Mouse (Mus musculus): Measurements from ENCODE around the gene Tfcp2. TPM values are rescaled to one million over a fixed set of nuclear protein-coding genes. Genes with fewer than 3 reads are reported as not detected.

Gene Tfcp2
- polyA plus RNA-seq, 1 experiment from 2014 or later = 50.3 TPM

GRCm38 (mm10) chr15:100580108-100580507 is 28.3 kb upstream of the Tfcp2 start:
- H3K27ac ChIP-seq (replicated peaks) = no peak overlapping the region
- 92% methylated on average over 10 of the region's 10 CpGs for WGBS
- H3K9ac ChIP-seq (replicated peaks) = no peak overlapping the region
- H3K4me1 ChIP-seq = no peaks in the 10 kb centered on the region
- H3K4me2 ChIP-seq (replicated peaks) = no peak overlapping the region
- no peaks in the 10 kb centered on the region for H3K9me3 ChIP-seq
- no peaks in the 10 kb centered on the region for H3K27me3 ChIP-seq
- no peak overlapping the region for H3K4me3 ChIP-seq
- peaks cover 73% of the 10 kb centered on the region for H3K36me3 ChIP-seq
- no peak for ATAC-seq (ENCODE audit: low FRiP score, low read depth)

DNA sequence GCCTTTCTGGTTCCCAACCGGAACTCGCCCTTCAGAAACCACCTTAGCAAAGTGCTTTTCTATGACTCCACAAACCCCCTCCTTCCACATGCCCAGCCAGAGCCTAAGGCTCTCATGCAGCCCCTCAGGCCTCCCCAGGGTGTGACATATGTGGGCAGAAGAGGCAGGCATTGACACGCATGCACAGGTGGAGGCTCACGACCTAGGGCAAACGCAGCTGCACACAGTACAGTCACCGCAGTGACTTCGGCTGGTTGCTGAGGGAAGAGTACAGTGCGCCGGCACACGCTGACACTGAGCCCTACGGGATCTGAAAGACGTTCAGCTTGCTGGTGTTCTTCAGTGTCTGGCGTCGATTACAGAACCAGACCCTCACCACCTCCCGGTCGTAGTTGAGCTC is 26.2 kb upstream of the Tfcp2 start:
- WGBS = 90% methylated on average over 16 of the region's 16 CpGs
- ATAC-seq (ENCODE audit: low FRiP score, low read depth) = no peak
- no peaks in the 10 kb centered on the region for H3K9me3 ChIP-seq
- H3K4me1 ChIP-seq = peaks cover 7% of the 10 kb centered on the region; the same call in 1 of the 2 replicates
- H3K27me3 ChIP-seq = no peaks in the 10 kb centered on the region
- no peak overlapping the region for H3K9ac ChIP-seq (replicated peaks)
- no peak overlapping the region for H3K27ac ChIP-seq (replicated peaks)
- H3K4me3 ChIP-seq = no peak overlapping the region
- H3K36me3 ChIP-seq = peaks cover 60% of the 10 kb centered on the region
- H3K4me2 ChIP-seq (replicated peaks) = no peak overlapping the region

GRCm38 (mm10) chr15:100576810-100577209 is 25.0 kb upstream of the Tfcp2 start:
- 88% methylated on average over 6 of the region's 6 CpGs for WGBS
- Histone ChIP-seq H3K4me2 (replicated peaks) (no peak overlapping the region), H3K9me3 (no peaks in the 10 kb centered on the region), H3K27me3 (no peaks in the 10 kb centered on the region), H3K9ac (replicated peaks) (no peak overlapping the region), H3K27ac (replicated peaks) (no peak overlapping the region), H3K4me3 (no peak overlapping the region), H3K4me1 (peaks cover 7% of the 10 kb centered on the region; the same call in 1 of the 2 replicates), H3K36me3 (peaks cover 53% of the 10 kb centered on the region)
- ATAC-seq (ENCODE audit: low FRiP score, low read depth) = no peak

GRCm38 (mm10) chr15:100576392-100576791 is 24.6 kb upstream of the Tfcp2 start:
- 84% methylated on average over 6 of the region's 6 CpGs for WGBS
- Histone ChIP-seq H3K27ac (replicated peaks) (no peak overlapping the region), H3K4me1 (peaks cover 7% of the 10 kb centered on the region; the same call in 1 of the 2 replicates), H3K27me3 (no peaks in the 10 kb centered on the region), H3K36me3 (peaks cover 53% of the 10 kb centered on the region), H3K9me3 (no peaks in the 10 kb centered on the region), H3K9ac (replicated peaks) (no peak overlapping the region), H3K4me2 (replicated peaks) (no peak overlapping the region), H3K4me3 (no peak overlapping the region)
- ATAC-seq (ENCODE audit: low FRiP score, low read depth) = no peak

DNA sequence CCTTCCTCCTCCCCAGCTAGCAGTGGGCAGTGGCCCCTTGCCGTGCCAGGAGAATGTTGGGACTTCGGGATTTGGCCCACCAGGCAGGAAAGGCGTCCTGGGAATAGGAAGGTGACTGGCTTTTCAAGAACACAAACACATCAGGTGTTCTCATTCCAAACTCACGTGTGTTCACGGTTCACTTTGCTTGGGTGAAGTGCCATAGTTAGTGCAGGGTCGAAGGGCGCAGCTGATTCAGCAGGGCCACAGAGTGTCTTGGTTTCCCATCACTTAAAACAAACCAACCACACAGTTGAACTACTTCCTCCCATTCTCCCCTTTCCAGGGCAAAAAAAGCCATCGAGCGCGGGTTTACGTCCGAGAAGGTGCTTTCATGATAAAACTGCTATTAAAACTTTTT is 23.6 kb upstream of the Tfcp2 start:
- H3K4me3 ChIP-seq = no peak overlapping the region
- H3K9ac ChIP-seq (replicated peaks) = no peak overlapping the region
- no peaks in the 10 kb centered on the region for H3K9me3 ChIP-seq
- no peak for ATAC-seq (ENCODE audit: low FRiP score, low read depth)
- H3K4me1 ChIP-seq = peaks cover 7% of the 10 kb centered on the region; the same call in 1 of the 2 replicates
- WGBS = 82% methylated on average over 12 of the region's 12 CpGs
- peaks cover 45% of the 10 kb centered on the region for H3K36me3 ChIP-seq
- H3K4me2 ChIP-seq (replicated peaks) = no peak overlapping the region
- H3K27ac ChIP-seq (replicated peaks) = no peak overlapping the region
- no peaks in the 10 kb centered on the region for H3K27me3 ChIP-seq

GRCm38 (mm10) chr15:100574378-100574777 is 22.6 kb upstream of the Tfcp2 start:
- H3K4me1 ChIP-seq = peaks cover 7% of the 10 kb centered on the region; the same call in 1 of the 2 replicates
- no peak overlapping the region for H3K4me3 ChIP-seq
- peaks cover 35% of the 10 kb centered on the region for H3K36me3 ChIP-seq
- no peaks in the 10 kb centered on the region for H3K27me3 ChIP-seq
- no peaks in the 10 kb centered on the region for H3K9me3 ChIP-seq
- no peak overlapping the region for H3K27ac ChIP-seq (replicated peaks)
- no peak for ATAC-seq (ENCODE audit: low FRiP score, low read depth)
- no peak overlapping the region for H3K9ac ChIP-seq (replicated peaks)
- H3K4me2 ChIP-seq (replicated peaks) = no peak overlapping the region
- WGBS = 81% methylated on average over 2 of the region's 2 CpGs

DNA sequence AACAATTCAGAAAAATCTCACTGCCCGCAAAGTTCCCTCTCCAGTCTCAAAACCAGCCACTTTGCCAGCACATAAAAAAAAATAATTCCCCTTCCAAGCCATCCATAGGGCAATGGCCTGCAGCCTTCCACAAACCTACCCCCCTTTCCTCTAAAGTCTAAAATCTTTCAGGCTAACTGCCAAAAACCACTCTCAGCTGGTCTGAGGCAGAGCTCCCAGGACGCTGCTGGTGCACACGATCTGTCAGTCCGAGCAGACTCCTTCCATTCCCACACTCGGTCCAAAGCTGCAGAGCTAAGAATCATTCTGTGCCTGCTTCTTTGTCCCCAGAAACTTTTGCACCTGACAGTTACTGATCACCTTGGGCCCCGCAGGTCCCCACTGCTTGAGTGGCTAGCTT is 22.1 kb upstream of the Tfcp2 start:
- H3K27ac ChIP-seq (replicated peaks) = 0 out of 2 replicates have a peak overlapping the region, but pooled peaks have one; percentile 3
- H3K27me3 ChIP-seq = no peaks in the 10 kb centered on the region
- peaks cover 31% of the 10 kb centered on the region for H3K36me3 ChIP-seq
- H3K4me3 ChIP-seq = no peak overlapping the region
- H3K9ac ChIP-seq (replicated peaks) = no peak overlapping the region
- H3K4me2 ChIP-seq (replicated peaks) = no peak overlapping the region
- H3K4me1 ChIP-seq = peaks cover 7% of the 10 kb centered on the region; the same call in 1 of the 2 replicates
- 72% methylated on average over 6 of the region's 6 CpGs for WGBS
- no peak for ATAC-seq (ENCODE audit: low FRiP score, low read depth)
- H3K9me3 ChIP-seq = no peaks in the 10 kb centered on the region

GRCm38 (mm10) chr15:100569239-100569638 is 17.4 kb upstream of the Tfcp2 start:
- H3K4me2 ChIP-seq (replicated peaks) = no peak overlapping the region
- no peak for ATAC-seq (ENCODE audit: low FRiP score, low read depth)
- WGBS = 74% methylated on average over 3 of the region's 3 CpGs
- H3K27me3 ChIP-seq = no peaks in the 10 kb centered on the region
- peaks cover 7% of the 10 kb centered on the region; the same call in 1 of the 2 replicates for H3K4me1 ChIP-seq
- H3K27ac ChIP-seq (replicated peaks) = no peak overlapping the region
- H3K9me3 ChIP-seq = no peaks in the 10 kb centered on the region
- H3K4me3 ChIP-seq = no peak overlapping the region
- no peak overlapping the region for H3K9ac ChIP-seq (replicated peaks)
- H3K36me3 ChIP-seq = no peaks in the 10 kb centered on the region

- no peaks in the 10 kb centered on the region for H3K36me3 ChIP-seq
- 55% methylated on average over 2 of the region's 2 CpGs for WGBS
- no peak overlapping the region for H3K27ac ChIP-seq (replicated peaks)
- H3K4me2 ChIP-seq (replicated peaks) = no peak overlapping the region
- H3K4me1 ChIP-seq = no peaks in the 10 kb centered on the region
- H3K27me3 ChIP-seq = no peaks in the 10 kb centered on the region
- H3K4me3 ChIP-seq = no peak overlapping the region
- H3K9me3 ChIP-seq = no peaks in the 10 kb centered on the region
- no peak overlapping the region for H3K9ac ChIP-seq (replicated peaks)
- no peak for ATAC-seq (ENCODE audit: low FRiP score, low read depth)
These were observed 14.7 kb upstream of the Tfcp2 start for GRCm38 (mm10) chr15:100566531-100566930.

DNA sequence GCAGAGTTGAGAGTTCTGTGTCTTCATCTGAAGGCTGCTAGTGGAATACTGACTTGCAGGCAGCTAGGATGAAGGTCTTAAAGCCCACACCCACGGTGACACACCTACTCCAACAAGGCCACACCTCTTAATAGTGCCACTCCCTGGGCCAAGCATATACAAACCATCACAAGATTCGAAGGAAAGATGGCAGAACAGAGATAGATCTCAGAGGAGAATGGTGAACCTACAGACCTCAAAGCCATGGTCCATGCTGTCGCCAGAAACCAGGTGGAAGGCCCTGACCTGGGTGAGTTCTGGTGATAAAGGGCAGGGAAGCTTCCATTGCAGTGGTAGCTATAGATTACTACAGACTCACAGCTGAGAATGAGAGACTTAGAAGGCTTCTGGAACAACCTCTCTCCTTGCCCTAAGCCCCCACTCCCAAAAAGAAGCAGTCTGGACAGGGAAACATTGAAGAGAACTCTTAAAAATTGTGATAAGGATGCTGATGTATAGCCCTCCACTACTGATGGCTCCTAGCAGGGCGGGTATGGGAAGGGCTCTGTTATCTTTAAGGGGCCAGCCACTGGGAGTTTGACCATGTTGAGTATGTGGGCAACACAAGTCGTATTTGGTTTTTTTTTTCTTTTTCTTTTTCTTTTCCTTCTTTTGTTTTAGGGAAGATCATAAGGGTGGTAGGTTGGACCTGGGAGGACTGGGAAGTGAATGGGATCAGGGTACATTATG is 6.1 kb upstream of the Tfcp2 start:
- no peak for ATAC-seq (ENCODE audit: low FRiP score, low read depth)
- H3K4me1 ChIP-seq = no peaks in the 10 kb centered on the region

DNA sequence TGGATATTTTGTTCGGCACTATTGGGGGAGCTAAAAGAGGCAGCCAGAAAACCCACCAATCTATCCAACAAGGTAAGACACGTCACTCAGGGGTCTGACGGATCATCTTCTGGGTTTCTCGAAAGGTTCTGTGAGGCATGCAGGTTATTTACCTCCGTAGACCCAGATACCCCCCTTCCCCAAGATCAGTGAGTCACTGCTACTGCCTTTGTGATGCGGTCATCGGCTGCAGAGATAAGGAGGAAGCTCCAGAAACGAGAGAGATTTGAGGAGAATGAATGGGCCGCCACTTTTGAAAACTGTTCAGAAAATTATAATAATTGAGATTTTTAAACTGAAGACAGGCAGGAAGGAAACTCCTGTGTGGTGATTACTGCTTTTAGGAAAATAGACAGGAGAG is 4.6 kb upstream of the Tfcp2 start:
- no peaks in the 10 kb centered on the region for H3K9me3 ChIP-seq
- no peak overlapping the region for H3K27ac ChIP-seq (replicated peaks)
- 88% methylated on average over 9 of the region's 9 CpGs for WGBS
- H3K9ac ChIP-seq (replicated peaks) = no peak overlapping the region
- H3K4me1 ChIP-seq = peaks cover 5% of the 10 kb centered on the region; the same call in 1 of the 2 replicates
- no peak overlapping the region for H3K4me2 ChIP-seq (replicated peaks)
- no peaks in the 10 kb centered on the region for H3K36me3 ChIP-seq
- no peak overlapping the region for H3K4me3 ChIP-seq
- no peaks in the 10 kb centered on the region for H3K27me3 ChIP-seq
- ATAC-seq (ENCODE audit: low FRiP score, low read depth) = no peak

More for the DNA sequence above, 6.1 kb upstream of the Tfcp2 start:
- H3K9ac ChIP-seq (replicated peaks) = no peak overlapping the region
- H3K4me3 ChIP-seq = no peak overlapping the region
- no peaks in the 10 kb centered on the region for H3K36me3 ChIP-seq
- H3K27me3 ChIP-seq = no peaks in the 10 kb centered on the region
- H3K27ac ChIP-seq (replicated peaks) = no peak overlapping the region
- 73% methylated on average over 5 of the region's 5 CpGs for WGBS
- no peaks in the 10 kb centered on the region for H3K9me3 ChIP-seq
- no peak overlapping the region for H3K4me2 ChIP-seq (replicated peaks)

- no peak overlapping the region for H3K9ac ChIP-seq (replicated peaks)
- no peak overlapping the region for H3K4me2 ChIP-seq (replicated peaks)
- H3K4me3 ChIP-seq = no peak overlapping the region
- ATAC-seq (ENCODE audit: low FRiP score, low read depth) = no peak
- no peaks in the 10 kb centered on the region for H3K9me3 ChIP-seq
- WGBS = 89% methylated on average over 5 of the region's 5 CpGs
- no peaks in the 10 kb centered on the region for H3K36me3 ChIP-seq
- H3K4me1 ChIP-seq = peaks cover 7% of the 10 kb centered on the region
- H3K27me3 ChIP-seq = no peaks in the 10 kb centered on the region
- no peak overlapping the region for H3K27ac ChIP-seq (replicated peaks)
These were observed 4.2 kb upstream of the Tfcp2 start for GRCm38 (mm10) chr15:100555965-100556364.

Data from midbrain, embryonic 12.5 days (tissue).